Mouse (Mus musculus) CH12.LX (cell line): ENCODE data around the gene Fgf22. TPM values are rescaled to one million over a fixed set of nuclear protein-coding genes. Genes with fewer than 3 reads are reported as not detected.
A peak's percentile ranks its signal among the peaks of the same experiment; 100 is the strongest.

Source experiments
- DNase-seq: peaks from one replicate; pipeline ENCODE4 v3.0.0-alpha.2; 2013; ENCODE audit errors: extremely low read depth
- H3K27ac ChIP-seq: 2 replicates; pipeline ENCODE4 v1.5.1; 2012; ENCODE audit warnings: low read depth, mild to moderate bottlenecking, control low read depth, moderate library complexity; ENCODE audit not compliant: insufficient read depth
- H3K27me3 ChIP-seq: replicated peaks from 2 replicates; pipeline ENCODE3; 2012; ENCODE audit warnings: inconsistent platforms
- H3K36me3 ChIP-seq, 2 experiments: replicated peaks in 1 of 2; 2 replicates each; pipeline versions ENCODE3 to v1.6.1; 2012; ENCODE audit warnings: inconsistent platforms in 1 of 2, low read length in 1 of 2, mild to moderate bottlenecking in 1 of 2, mixed read lengths in 1 of 2, moderate library complexity in 1 of 2; ENCODE audit not compliant: control insufficient read depth in 1 of 2, insufficient read depth in 1 of 2
- H3K4me1 ChIP-seq, 2 experiments: 2 replicates each; pipeline ENCODE4 v1.6.1; 2012; ENCODE audit warnings: inconsistent platforms in 1 of 2, moderate library complexity in 1 of 2; ENCODE audit not compliant: insufficient read depth in 2 of 2, control insufficient read depth in 1 of 2
- H3K4me2 ChIP-seq: 2 replicates; pipeline ENCODE4 v1.6.1; 2012; ENCODE audit warnings: low read depth, mild to moderate bottlenecking, control low read depth; ENCODE audit not compliant: poor library complexity, insufficient read depth, severe bottlenecking
- H3K4me3 ChIP-seq, 3 experiments: fragments of 150-350 bp in 1 of 3; sonication (generic) in 1 of 3; replicated peaks in 1 of 3; 2 replicates each; pipeline versions ENCODE3 to v1.5.1; 2011 to 2012; ENCODE audit warnings: low read depth in 2 of 3, low read length in 2 of 3, mild to moderate bottlenecking in 2 of 3, moderate library complexity in 2 of 3, control low read depth in 1 of 3, improper control_type of control experiment in 1 of 3, inconsistent platforms in 1 of 3, mixed read lengths in 1 of 3; ENCODE audit not compliant: poor library complexity in 1 of 3
- H3K79me2 ChIP-seq: replicated peaks from 2 replicates; pipeline ENCODE4 v1.6.1; 2012; ENCODE audit warnings: mild to moderate bottlenecking, moderate library complexity; ENCODE audit not compliant: control insufficient read depth, poor library complexity, insufficient read depth, severe bottlenecking; ENCODE audit errors: extremely low read depth
- H3K9ac ChIP-seq: 2 replicates; pipeline ENCODE4 v1.6.1; 2012; ENCODE audit warnings: low read depth, mild to moderate bottlenecking, control low read depth, moderate library complexity; ENCODE audit not compliant: insufficient read depth
- H3K9me3 ChIP-seq: replicated peaks from 2 replicates; pipeline ENCODE3; 2012; ENCODE audit warnings: low read length, inconsistent platforms, mixed read lengths
- BHLHE40 ChIP-seq: IDR thresholded peaks from 2 replicates; pipeline ENCODE4 v1.6.1; 2011; ENCODE audit warnings: mild to moderate bottlenecking, low read depth, low read length, improper control_type of control experiment
- CHD1 ChIP-seq: IDR thresholded peaks from 2 replicates; pipeline ENCODE4 v1.6.1; 2012; ENCODE audit warnings: low read depth, low read length, improper control_type of control experiment, inconsistent platforms
- CHD2 ChIP-seq: IDR thresholded peaks from 2 replicates; pipeline ENCODE4 v1.6.1; 2011; ENCODE audit warnings: low read length, improper control_type of control experiment
- CTCF ChIP-seq, 2 experiments: IDR thresholded peaks in 1 of 2; conservative IDR thresholded peaks in 1 of 2; 2 replicates each; pipeline ENCODE4 v1.5.1; 2011 to 2012; ENCODE audit warnings: low read depth in 2 of 2, low read length in 2 of 2, improper control_type of control experiment in 1 of 2, inconsistent platforms in 1 of 2, mild to moderate bottlenecking in 1 of 2, moderate library complexity in 1 of 2
- ETS1 ChIP-seq: conservative IDR thresholded peaks from 2 replicates; pipeline ENCODE4 v1.6.1; 2012; ENCODE audit warnings: low read depth, mild to moderate bottlenecking, inconsistent platforms, low read length, improper control_type of control experiment, moderate library complexity
- GABPA ChIP-seq: IDR thresholded peaks from 2 replicates; pipeline ENCODE4 v1.6.1; 2012; ENCODE audit warnings: low read depth, low read length, improper control_type of control experiment, inconsistent platforms; ENCODE audit not compliant: insufficient replicate concordance
- IRF4 ChIP-seq: IDR thresholded peaks from 2 replicates; pipeline ENCODE4 v1.6.1; 2014; ENCODE audit warnings: low read depth, mild to moderate bottlenecking, inconsistent platforms, low read length, improper control_type of control experiment
- MAFK ChIP-seq: IDR thresholded peaks from 2 replicates; pipeline ENCODE4 v1.6.1; 2011; ENCODE audit warnings: low read length, improper control_type of control experiment; ENCODE audit not compliant: insufficient replicate concordance
- MAZ ChIP-seq: IDR thresholded peaks from 2 replicates; pipeline ENCODE4 v1.6.1; 2012; ENCODE audit warnings: low read depth, mild to moderate bottlenecking, inconsistent platforms, low read length, improper control_type of control experiment, moderate library complexity
- MEF2A ChIP-seq: IDR thresholded peaks from 2 replicates; pipeline ENCODE4 v1.6.1; 2014; ENCODE audit warnings: low read depth, mild to moderate bottlenecking, inconsistent platforms, low read length, improper control_type of control experiment, borderline replicate concordance
- MYC ChIP-seq: IDR thresholded peaks from 2 replicates; pipeline ENCODE4 v1.6.1; 2011; ENCODE audit warnings: low read depth, mild to moderate bottlenecking, improper control_type of control experiment, low read length
- NRF1 ChIP-seq: IDR thresholded peaks from 2 replicates; pipeline ENCODE4 v1.6.1; 2014; ENCODE audit warnings: low read depth, mild to moderate bottlenecking, inconsistent platforms, low read length, improper control_type of control experiment, moderate library complexity
- POLR2A ChIP-seq: IDR thresholded peaks from 2 replicates; pipeline ENCODE4 v1.6.1; 2011; ENCODE audit warnings: low read depth, mild to moderate bottlenecking, improper control_type of control experiment, low read length
- POLR2AphosphoS2 ChIP-seq: IDR thresholded peaks from 2 replicates; pipeline ENCODE4 v1.6.1; 2011; ENCODE audit warnings: low read depth, low read length, improper control_type of control experiment
- RAD21 ChIP-seq: IDR thresholded peaks from 2 replicates; pipeline ENCODE4 v1.6.1; 2011; ENCODE audit warnings: low read depth, mild to moderate bottlenecking, low read length, improper control_type of control experiment, moderate library complexity
- SIN3A ChIP-seq: IDR thresholded peaks from 2 replicates; pipeline ENCODE4 v1.6.1; 2012; ENCODE audit warnings: low read length, improper control_type of control experiment, inconsistent platforms
- SMC3 ChIP-seq: IDR thresholded peaks from 2 replicates; pipeline ENCODE4 v1.6.1; 2011; ENCODE audit warnings: low read depth, low read length, improper control_type of control experiment
- TCF12 ChIP-seq: IDR thresholded peaks from 2 replicates; pipeline ENCODE4 v1.6.1; 2014; ENCODE audit warnings: low read depth, mild to moderate bottlenecking, inconsistent platforms, low read length, improper control_type of control experiment
- UBTF ChIP-seq: IDR thresholded peaks from 2 replicates; pipeline ENCODE4 v1.6.1; 2012; ENCODE audit warnings: low read depth, mild to moderate bottlenecking, inconsistent platforms, low read length, improper control_type of control experiment, moderate library complexity
- USF1 ChIP-seq: IDR thresholded peaks from 2 replicates; pipeline ENCODE4 v1.6.1; 2014; ENCODE audit warnings: low read depth, mild to moderate bottlenecking, inconsistent platforms, low read length, improper control_type of control experiment
- USF2 ChIP-seq: conservative IDR thresholded peaks from 2 replicates; pipeline ENCODE4 v1.6.1; 2011; ENCODE audit warnings: low read depth, low read length, improper control_type of control experiment
- ZC3H11A ChIP-seq: IDR thresholded peaks from 2 replicates; pipeline ENCODE4 v1.6.1; 2012; ENCODE audit warnings: low read depth, mild to moderate bottlenecking, inconsistent platforms, low read length, improper control_type of control experiment
- ZKSCAN1 ChIP-seq: IDR thresholded peaks from 2 replicates; pipeline ENCODE4 v1.6.1; 2012; ENCODE audit warnings: low read depth, inconsistent platforms, low read length, improper control_type of control experiment, borderline replicate concordance
- ZMIZ1 ChIP-seq: IDR thresholded peaks from 2 replicates; pipeline ENCODE4 v1.6.1; 2012; ENCODE audit warnings: low read depth, mild to moderate bottlenecking, inconsistent platforms, low read length, improper control_type of control experiment
- ZNF384 ChIP-seq: IDR thresholded peaks from 2 replicates; pipeline ENCODE4 v1.6.1; 2012; ENCODE audit warnings: low read depth, low read length, improper control_type of control experiment, inconsistent platforms
- dilution Hi-C: fragments of 300-500 bp; cut with MboI; formaldehyde crosslinking; loops from 2 replicates; pipeline ENCODE4 v1.14.3; 2020; ENCODE audit warnings: low sequenced_read_pairs; ENCODE audit not compliant: extremely low pct_unique_long_range_greater_than_20kb, extremely low pct_ligation_motif_present
- in situ Hi-C: fragments of 300-500 bp; cut with MboI; formaldehyde crosslinking; loops from 3 replicates; pipeline ENCODE4 v1.14.3; 2019; ENCODE audit warnings: low sequenced_read_pairs, low pct_ligation_motif_present, low pct_unique_long_range_greater_than_20kb, mixed read lengths
- polyA plus RNA-seq: library from polyadenylated mRNA; unstranded; fragments of >175 nt; gene quantifications from 2 replicates; pipeline ENCODE4 v1.2.1, GENCODE M21; 2012; ENCODE audit warnings: low read depth; ENCODE audit not compliant: insufficient read length
- total RNA-seq, 2 experiments: library from RNA; depleted of rRNA; stranded (reverse); fragments of 300-350 nt in 1 of 2; fragments of >200 nt in 1 of 2; gene quantifications; 2 replicates each; pipeline ENCODE4 v1.2.3; 2012 to 2014

Gene Fgf22
- total and polyA plus RNA-seq, 3 experiments: not detected

GRCm38 (mm10) chr10:79709307-79709706 is 45.6 kb upstream of the Fgf22 start:
- TF ChIP-seq CTCF (conservative IDR thresholded peaks at IDR 0.05 in 1 of 2, IDR thresholded peaks at IDR 0.05 in 1 of 2; ENCODE audit: low read depth in 2 of 2, low read length in 2 of 2) (no peak), ZNF384 (no peak), MAFK (no peak), CHD1 (no peak)
- no peak for DNase-seq
- Histone ChIP-seq H3K27ac (no peak overlapping the region), H3K4me2 (no peak overlapping the region), H3K9me3 (no peaks in the 10 kb centered on the region), H3K27me3 (no peaks in the 10 kb centered on the region), H3K4me3 (no peak overlapping the region), H3K79me2 (peaks cover 46% of the 10 kb centered on the region), H3K9ac (no peak overlapping the region), H3K36me3 (peaks cover 39 to 69% of the 10 kb centered on the region in 2 experiments), H3K4me1 (peaks cover 21 to 33% of the 10 kb centered on the region in 2 experiments)
- in situ Hi-C loops (no loop called here), dilution Hi-C loops (no loop called here)

GRCm38 (mm10) chr10:79712029-79712428 is 42.8 kb upstream of the Fgf22 start:
- Histone ChIP-seq H3K4me1 (peaks cover 6 to 17% of the 10 kb centered on the region in 2 experiments), H3K4me2 (no peak overlapping the region), H3K9ac (no peak overlapping the region), H3K36me3 (peaks cover 39 to 55% of the 10 kb centered on the region in 2 experiments), H3K9me3 (no peaks in the 10 kb centered on the region), H3K4me3 (no peak overlapping the region)
- peak; percentile 55 for DNase-seq
- in situ Hi-C loops: no loop called here
- dilution Hi-C loops: no loop called here
- TF ChIP-seq ZC3H11A: no peak
- peak; percentile 46 to 68 for TF ChIP-seq CTCF (conservative IDR thresholded peaks at IDR 0.05 in 1 of 2, IDR thresholded peaks at IDR 0.05 in 1 of 2; ENCODE audit: low read depth in 2 of 2, low read length in 2 of 2)
- TF ChIP-seq RAD21: peak; percentile 13
- no peak for TF ChIP-seq ZMIZ1
- TF ChIP-seq POLR2A: 0 out of 2 replicates have a peak, but pooled peaks have one; percentile 7
- TF ChIP-seq, all 38 proteins: peak for 3
- H3K27ac ChIP-seq: no peak overlapping the region
- H3K79me2 ChIP-seq: peaks cover 20% of the 10 kb centered on the region
- peaks cover 21% of the 10 kb centered on the region for H3K27me3 ChIP-seq

- dilution Hi-C loops: no loop called here
- Histone ChIP-seq H3K36me3 (peaks cover 37 to 49% of the 10 kb centered on the region in 2 experiments), H3K9me3 (peaks cover under 1% of the 10 kb centered on the region), H3K4me3 (no peak overlapping the region), H3K9ac (no peak overlapping the region), H3K27ac (no peak overlapping the region), H3K27me3 (peaks cover 27% of the 10 kb centered on the region), H3K4me1 (peaks cover 7 to 14% of the 10 kb centered on the region in 2 experiments), H3K79me2 (peaks cover 14% of the 10 kb centered on the region), H3K4me2 (no peak overlapping the region)
- in situ Hi-C loops: no loop called here
- peak; percentile 76 for DNase-seq
- TF ChIP-seq ZKSCAN1 (no peak), MYC (no peak), SMC3 (peak; percentile 11; the same call in 1 of the 2 replicates), NRF1 (no peak), USF1 (no peak), CTCF (conservative IDR thresholded peaks at IDR 0.05 in 1 of 2, IDR thresholded peaks at IDR 0.05 in 1 of 2; ENCODE audit: low read depth in 2 of 2, low read length in 2 of 2) (peak in 1 of 2 experiments; percentile 75; a peak in 3 of 4 replicates), RAD21 (no peak; the same call in none of the 2 replicates), MAZ (no peak), CHD2 (no peak; the same call in none of the 2 replicates), BHLHE40 (no peak), POLR2AphosphoS2 (peak; percentile 93), GABPA (no peak), UBTF (no peak), IRF4 (no peak), MEF2A (no peak), SIN3A (no peak), USF2 (no peak), TCF12 (no peak), ETS1 (no peak)
Measured at GRCm38 (mm10) chr10:79712499-79713126, 42.3 kb upstream of the Fgf22 start.
